Mouse (Mus musculus): ENCODE measurements at regions not wholly inside any gene's neighbourhood (a gene's known extent, or its start where the extent isn't known, plus 50 kb on each side); places are given as distances from the start of the nearest gene placed in this dataset.

GRCm38 (mm10) chr12:54334491-54335132 is 131.0 kb upstream of the Egln3 start:
- Histone ChIP-seq H3K27me3 (ENCODE audit: insufficient read depth, low read length) (no peaks in the 10 kb centered on the region), H3K4me2 (ENCODE audit: low read depth) (no peak overlapping the region), H3K9ac (no peak overlapping the region), H3K4me3 (ENCODE audit: low read depth, low read length) (no peak overlapping the region), H3K27ac (ENCODE audit: low read depth, low read length) (no peak overlapping the region), H3K4me1 (ENCODE audit: insufficient read depth) (no peaks in the 10 kb centered on the region), H3K9me3 (ENCODE audit: low read length) (no peaks in the 10 kb centered on the region), H3K36me3 (ENCODE audit: insufficient read depth) (no peaks in the 10 kb centered on the region)
- peak; percentile 43; the same call in 1 of the 2 replicates for ATAC-seq
- TF ChIP-seq CTCF (IDR thresholded peaks at IDR 0.05; ENCODE audit: low read depth) = no peak
- 33% methylated on average over 9 of the region's 9 CpGs for WGBS
- DNase-seq = peak; percentile 13

GRCm38 (mm10) chr12:54333632-54334321 is 130.1 kb upstream of the Egln3 start:
- H3K27me3 ChIP-seq (ENCODE audit: insufficient read depth, low read length) = no peaks in the 10 kb centered on the region

GRCm38 (mm10) chr12:54327483-54327882 is 123.8 kb upstream of the Egln3 start:
- no peak for TF ChIP-seq CTCF (IDR thresholded peaks at IDR 0.05; ENCODE audit: low read depth)
- WGBS = 71% methylated on average over 1 of the region's 1 CpGs

More at GRCm38 (mm10) chr12:54333632-54334321, 130.1 kb upstream of the Egln3 start:
- no peak for DNase-seq
- TF ChIP-seq CTCF (IDR thresholded peaks at IDR 0.05; ENCODE audit: low read depth) = no peak
- 88% methylated on average over 14 of the region's 14 CpGs for WGBS
- no peaks in the 10 kb centered on the region for H3K4me1 ChIP-seq (ENCODE audit: insufficient read depth)
- H3K36me3 ChIP-seq (ENCODE audit: insufficient read depth) = no peaks in the 10 kb centered on the region
- ATAC-seq = no peak
- no peaks in the 10 kb centered on the region for H3K9me3 ChIP-seq (ENCODE audit: low read length)
- H3K9ac ChIP-seq = no peak overlapping the region
- no peak overlapping the region for H3K4me3 ChIP-seq (ENCODE audit: low read depth, low read length)
- no peak overlapping the region for H3K4me2 ChIP-seq (ENCODE audit: low read depth)
- H3K27ac ChIP-seq (ENCODE audit: low read depth, low read length) = no peak overlapping the region

GRCm38 (mm10) chr12:54326571-54326970 is 122.9 kb upstream of the Egln3 start:
- H3K27ac ChIP-seq (ENCODE audit: low read depth, low read length) = no peak overlapping the region
- no peak for TF ChIP-seq CTCF (IDR thresholded peaks at IDR 0.05; ENCODE audit: low read depth)
- H3K4me1 ChIP-seq (ENCODE audit: insufficient read depth) = no peaks in the 10 kb centered on the region
- H3K4me3 ChIP-seq (ENCODE audit: low read depth, low read length) = no peak overlapping the region
- ATAC-seq = no peak
- WGBS = 76% methylated on average over 7 of the region's 7 CpGs
- H3K27me3 ChIP-seq (ENCODE audit: insufficient read depth, low read length) = no peaks in the 10 kb centered on the region
- DNase-seq = no peak
- H3K9me3 ChIP-seq (ENCODE audit: low read length) = no peaks in the 10 kb centered on the region
- no peaks in the 10 kb centered on the region for H3K36me3 ChIP-seq (ENCODE audit: insufficient read depth)
- no peak overlapping the region for H3K4me2 ChIP-seq (ENCODE audit: low read depth)
- H3K9ac ChIP-seq = no peak overlapping the region

More at GRCm38 (mm10) chr12:54327483-54327882, 123.8 kb upstream of the Egln3 start:
- Histone ChIP-seq H3K4me2 (ENCODE audit: low read depth) (no peak overlapping the region), H3K9me3 (ENCODE audit: low read length) (no peaks in the 10 kb centered on the region), H3K27me3 (ENCODE audit: insufficient read depth, low read length) (no peaks in the 10 kb centered on the region), H3K4me1 (ENCODE audit: insufficient read depth) (no peaks in the 10 kb centered on the region), H3K4me3 (ENCODE audit: low read depth, low read length) (no peak overlapping the region), H3K9ac (no peak overlapping the region), H3K36me3 (ENCODE audit: insufficient read depth) (no peaks in the 10 kb centered on the region), H3K27ac (ENCODE audit: low read depth, low read length) (no peak overlapping the region)
- ATAC-seq (no peak), DNase-seq (no peak)

GRCm38 (mm10) chr12:54320533-54320932 is 116.9 kb upstream of the Egln3 start:
- DNase-seq (no peak), ATAC-seq (no peak)
- Histone ChIP-seq H3K9ac (no peak overlapping the region), H3K4me1 (ENCODE audit: insufficient read depth) (no peaks in the 10 kb centered on the region), H3K27ac (ENCODE audit: low read depth, low read length) (no peak overlapping the region), H3K4me3 (ENCODE audit: low read depth, low read length) (no peak overlapping the region), H3K9me3 (ENCODE audit: low read length) (no peaks in the 10 kb centered on the region), H3K4me2 (ENCODE audit: low read depth) (no peak overlapping the region), H3K36me3 (ENCODE audit: insufficient read depth) (no peaks in the 10 kb centered on the region), H3K27me3 (ENCODE audit: insufficient read depth, low read length) (no peaks in the 10 kb centered on the region)
- WGBS = 95% methylated on average over 5 of the region's 5 CpGs
- TF ChIP-seq CTCF (IDR thresholded peaks at IDR 0.05; ENCODE audit: low read depth) = 0 out of 2 replicates have a peak, but pooled peaks have one; percentile 9

- no peak; the same call in 1 of the 2 replicates for ATAC-seq
- Histone ChIP-seq H3K36me3 (ENCODE audit: insufficient read depth) (no peaks in the 10 kb centered on the region), H3K4me3 (ENCODE audit: low read depth, low read length) (no peak overlapping the region), H3K4me2 (ENCODE audit: low read depth) (no peak overlapping the region), H3K9me3 (ENCODE audit: low read length) (no peaks in the 10 kb centered on the region), H3K4me1 (ENCODE audit: insufficient read depth) (peaks cover 5% of the 10 kb centered on the region; the same call in 1 of the 2 replicates), H3K27ac (ENCODE audit: low read depth, low read length) (no peak overlapping the region), H3K27me3 (ENCODE audit: insufficient read depth, low read length) (no peaks in the 10 kb centered on the region), H3K9ac (no peak overlapping the region)
- no peak for DNase-seq
- no peak for TF ChIP-seq CTCF (IDR thresholded peaks at IDR 0.05; ENCODE audit: low read depth)
- 8% methylated on average over 16 of the region's 16 CpGs for WGBS
These were observed 113.4 kb upstream of the Egln3 start for GRCm38 (mm10) chr12:54316980-54317471.

- Histone ChIP-seq H3K9ac (no peak overlapping the region), H3K27me3 (ENCODE audit: insufficient read depth, low read length) (no peaks in the 10 kb centered on the region), H3K4me1 (ENCODE audit: insufficient read depth) (peaks cover 5% of the 10 kb centered on the region; the same call in 1 of the 2 replicates), H3K4me3 (ENCODE audit: low read depth, low read length) (no peak overlapping the region), H3K27ac (ENCODE audit: low read depth, low read length) (no peak overlapping the region), H3K9me3 (ENCODE audit: low read length) (no peaks in the 10 kb centered on the region), H3K4me2 (ENCODE audit: low read depth) (no peak overlapping the region), H3K36me3 (ENCODE audit: insufficient read depth) (no peaks in the 10 kb centered on the region)
- DNase-seq (no peak), ATAC-seq (no peak)
- 58% methylated on average over 15 of the region's 15 CpGs for WGBS
- no peak for TF ChIP-seq CTCF (IDR thresholded peaks at IDR 0.05; ENCODE audit: low read depth)
These were observed 112.5 kb upstream of the Egln3 start for GRCm38 (mm10) chr12:54316066-54316567.
